Mouse (Mus musculus) CD8-positive naive resting alpha-beta T cell, adult 2 months (primary cell): ENCODE data around the gene Abca7.
A peak's percentile ranks its signal among the peaks of the same experiment; 100 is the strongest.
"Not testable (repeated sequence)": the region's sequence is repeated elsewhere in the genome, so short reads cannot be mapped to it uniquely, and the experiment has no call there.

ENCODE experiments used
- DNase-seq, 2 experiments: peaks; one replicate each; pipeline ENCODE4 v3.0.0; 2022; ENCODE audit warnings: low read depth in 2 of 2, low spot score in 2 of 2

Gene Abca7

GRCm38 (mm10) chr10:80044087-80044486, 47.8 kb downstream of the Abca7 start:
- DNase-seq: no peak

GRCm38 (mm10) chr10:80045364-80045763, 49.1 kb downstream of the Abca7 start:
- DNase-seq: not testable (repeated sequence)

- no peak for DNase-seq
Measured at GRCm38 (mm10) chr10:80045766-80046165, 49.5 kb downstream of the Abca7 start.

GRCm38 (mm10) chr10:80047041-80047565, 50.8 kb downstream of the Abca7 start, which contains the start of gene Gpx4:
Gene Gpx4 (plus strand): TSS chr10:80047166.
- no peak for DNase-seq

- no peak for DNase-seq
Measured at GRCm38 (mm10) chr10:80048396-80048795, 52.1 kb downstream of the Abca7 start.

GRCm38 (mm10) chr10:80048834-80049233, 52.5 kb downstream of the Abca7 start:
- no peak for DNase-seq

- DNase-seq: no peak
Measured at GRCm38 (mm10) chr10:80050244-80050643, 54.0 kb downstream of the Abca7 start.

GRCm38 (mm10) chr10:80050885-80051617, 54.8 kb downstream of the Abca7 start:
- DNase-seq: no peak

- DNase-seq: no peak
Measured at GRCm38 (mm10) chr10:80051618-80052373, 55.5 kb downstream of the Abca7 start.

GRCm38 (mm10) chr10:80052374-80052764, 56.1 kb downstream of the Abca7 start:
- DNase-seq: no peak

- peak; percentile 99 for DNase-seq
Measured at GRCm38 (mm10) chr10:80053259-80053780, 57.0 kb downstream of the Abca7 start.

GRCm38 (mm10) chr10:80053831-80054815, 57.8 kb downstream of the Abca7 start:
- peak in 1 of 2 experiments; percentile 42 for DNase-seq

GRCm38 (mm10) chr10:80054911-80055310, 58.6 kb downstream of the Abca7 start:
- DNase-seq: not testable (repeated sequence)

- no peak for DNase-seq
Measured at GRCm38 (mm10) chr10:80055364-80055763, 59.1 kb downstream of the Abca7 start.

GRCm38 (mm10) chr10:80055891-80056290, 59.6 kb downstream of the Abca7 start:
- no peak for DNase-seq

GRCm38 (mm10) chr10:80056506-80056905, 60.2 kb downstream of the Abca7 start:
- DNase-seq: no peak

- DNase-seq: no peak
Measured at GRCm38 (mm10) chr10:80056976-80057682, 60.8 kb downstream of the Abca7 start.

- DNase-seq: no peak
Measured at GRCm38 (mm10) chr10:80057683-80058326, 61.5 kb downstream of the Abca7 start.

GRCm38 (mm10) chr10:80063104-80063503, 66.8 kb downstream of the Abca7 start:
- no peak for DNase-seq
